Mouse (Mus musculus): Measurements from ENCODE around the gene Ddx31. TPM values are rescaled to one million over a fixed set of nuclear protein-coding genes. Genes with fewer than 3 reads are reported as not detected.

Gene Ddx31
- polyA plus RNA-seq (2014; fragmentation: Illumina TruSeq; extraction: RNeasy Lipid Tissue Mini Kit (QIAGEN cat#74804); ENCODE audit: low read depth, low replicate concordance) = 10.7 TPM

GRCm38 (mm10) chr2:28840222-28840951 is at the start of gene Ddx31, which contains the start of gene Gtf3c4:
Gene Ddx31, plus strand, starts transcription at chr2:28840406.
Gene Gtf3c4, minus strand, starts transcription at chr2:28840360.

DNA sequence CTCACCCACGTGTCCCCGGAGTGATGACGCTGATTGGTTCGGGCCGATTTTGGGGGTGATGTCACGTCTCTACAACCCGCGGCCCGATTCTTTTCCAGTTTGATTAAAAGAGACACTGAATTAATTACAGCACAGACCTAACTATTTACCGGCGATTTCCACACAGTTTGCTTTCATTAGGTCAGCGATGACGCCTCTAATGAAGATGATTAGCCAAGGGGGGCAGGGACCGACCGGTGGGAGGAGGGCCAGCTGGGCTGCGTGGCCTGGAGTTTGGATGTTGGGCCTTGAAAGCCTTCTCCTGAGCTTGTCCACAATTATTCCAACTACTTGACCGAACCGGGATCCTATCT is 76.3 kb downstream of the Ddx31 start, which contains the start of gene Barhl1:
TSS of gene Barhl1 (minus strand) at position 156 of the 353 bp plus-strand sequence.

Other genes starting within 250 kb of the Ddx31 start
- gene Gfi1b, start 218.4 kb upstream of the Ddx31 start, polyA plus RNA-seq (2014; fragmentation: Illumina TruSeq; extraction: RNeasy Lipid Tissue Mini Kit (QIAGEN cat#74804); ENCODE audit: low read depth, low replicate concordance) = not detected
- gene Tsc1, start 199.2 kb upstream of the Ddx31 start, polyA plus RNA-seq (2014; fragmentation: Illumina TruSeq; extraction: RNeasy Lipid Tissue Mini Kit (QIAGEN cat#74804); ENCODE audit: low read depth, low replicate concordance) = 7.3 TPM
- not detected for gene Spaca9, start 140.7 kb upstream of the Ddx31 start, polyA plus RNA-seq (2014; fragmentation: Illumina TruSeq; extraction: RNeasy Lipid Tissue Mini Kit (QIAGEN cat#74804); ENCODE audit: low read depth, low replicate concordance)
- not detected for gene Ak8, start 140.2 kb upstream of the Ddx31 start, polyA plus RNA-seq (2014; fragmentation: Illumina TruSeq; extraction: RNeasy Lipid Tissue Mini Kit (QIAGEN cat#74804); ENCODE audit: low read depth, low replicate concordance)
- 31.6 TPM for gene Gtf3c4, start within 50 bp of the Ddx31 start, polyA plus RNA-seq (2014; fragmentation: Illumina TruSeq; extraction: RNeasy Lipid Tissue Mini Kit (QIAGEN cat#74804); ENCODE audit: low read depth, low replicate concordance)
- not detected for gene Barhl1, start 76.3 kb downstream of the Ddx31 start, polyA plus RNA-seq (2014; fragmentation: Illumina TruSeq; extraction: RNeasy Lipid Tissue Mini Kit (QIAGEN cat#74804); ENCODE audit: low read depth, low replicate concordance)
- gene Cfap77, start 214.7 kb downstream of the Ddx31 start, polyA plus RNA-seq (2014; fragmentation: Illumina TruSeq; extraction: RNeasy Lipid Tissue Mini Kit (QIAGEN cat#74804); ENCODE audit: low read depth, low replicate concordance) = not detected
- gene Ttf1, start 219.9 kb downstream of the Ddx31 start, polyA plus RNA-seq (2014; fragmentation: Illumina TruSeq; extraction: RNeasy Lipid Tissue Mini Kit (QIAGEN cat#74804); ENCODE audit: low read depth, low replicate concordance) = 8.7 TPM

Data from adrenal gland, adult 10 weeks (tissue).